Mouse (Mus musculus): ENCODE measurements around the gene Dthd1.

- TF ChIP-seq EP300 (IDR thresholded peaks at IDR 0.05; ENCODE audit: insufficient read depth, low read depth, low read length) (no peak), POLR2A (IDR thresholded peaks at IDR 0.05; ENCODE audit: insufficient read depth, low read length) (no peak)
Observed at GRCm38 (mm10) chr5:62764161-62764560, 49.5 kb upstream of the Dthd1 start.
